Mouse (Mus musculus) CD4-positive helper T cell, adult 2 months (primary cell): ENCODE results near the gene Dnah17.

Experiments
- DNase-seq: peaks from one replicate; pipeline ENCODE4 v3.0.0-alpha.2; 2012; ENCODE audit warnings: low read depth, missing footprints, low spot score

Dnah17 gene

DNA sequence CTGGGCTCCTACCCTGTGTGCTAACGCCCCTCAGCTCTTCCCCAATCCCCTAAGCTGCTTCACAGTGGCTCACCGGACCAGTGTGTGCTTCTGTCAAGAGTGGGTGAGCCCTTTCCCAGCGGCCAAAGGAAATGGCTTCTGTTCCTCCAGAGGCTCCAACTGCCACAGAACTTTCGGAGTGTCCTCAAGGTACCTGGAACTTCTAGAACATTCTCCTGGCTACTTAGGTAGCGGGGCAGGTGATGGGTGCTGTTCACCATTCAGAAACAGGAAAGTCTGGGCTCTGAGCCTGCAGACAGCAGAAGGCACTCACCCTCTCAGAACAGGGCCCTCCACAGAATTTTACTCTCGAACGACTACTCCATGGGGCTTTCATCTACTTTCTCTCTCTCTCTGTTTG, at the start of gene Dnah17:
Gene Dnah17, minus strand, starts transcription at position 101 of the 400 bp plus-strand sequence.
- no peak for DNase-seq

GRCm38 (mm10) chr11:118180199-118180598, 49.8 kb upstream of the Dnah17 start:
- no peak for DNase-seq

- no peak for DNase-seq
Measured at GRCm38 (mm10) chr11:118178236-118178635, 47.8 kb upstream of the Dnah17 start.

- no peak for DNase-seq
Measured at GRCm38 (mm10) chr11:118174752-118175151, 44.3 kb upstream of the Dnah17 start.

DNA sequence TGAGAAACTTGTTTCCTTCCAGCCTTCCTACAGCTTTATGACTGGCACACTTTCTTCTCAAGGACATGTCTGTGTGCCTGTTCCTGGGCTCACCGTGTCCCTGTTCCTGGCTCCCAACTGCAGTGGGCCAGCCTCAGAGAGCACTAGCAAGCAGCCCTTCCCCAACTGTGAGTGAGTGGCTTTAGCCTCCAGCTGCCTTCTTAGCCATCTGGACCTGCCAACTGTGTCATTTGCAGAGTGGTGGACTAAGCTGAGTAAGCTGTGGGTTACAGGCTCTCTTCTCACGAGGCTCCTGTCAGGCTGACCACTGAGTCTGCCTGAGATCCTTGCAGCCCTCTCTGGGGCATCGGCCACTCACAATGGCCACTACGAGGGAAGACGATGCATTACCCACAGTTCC, 42.3 kb upstream of the Dnah17 start:
- DNase-seq = no peak

- no peak for DNase-seq
Measured at GRCm38 (mm10) chr11:118170333-118170732, 39.9 kb upstream of the Dnah17 start.

- DNase-seq = no peak
Measured at GRCm38 (mm10) chr11:118168714-118169113, 38.3 kb upstream of the Dnah17 start.

DNA sequence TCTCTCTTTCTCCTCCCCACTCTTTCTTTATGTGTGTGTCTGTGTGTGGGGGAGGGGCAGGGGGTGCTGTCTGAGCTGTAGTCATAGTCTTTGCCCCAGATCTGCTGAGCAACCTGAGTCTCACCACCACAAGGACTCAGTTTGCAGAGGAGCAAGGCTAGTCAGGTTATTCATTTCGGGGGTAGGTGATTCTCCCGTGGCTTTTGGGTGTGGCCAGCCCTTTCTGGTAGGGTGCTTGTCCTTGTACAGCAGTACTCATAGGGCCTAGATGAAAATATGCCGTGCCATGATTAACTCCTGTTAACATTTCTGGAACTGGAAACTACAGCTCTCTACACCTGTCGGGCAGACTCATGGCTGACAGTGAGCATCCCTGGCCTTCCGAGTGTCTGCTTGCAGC, 36.2 kb upstream of the Dnah17 start:
- no peak for DNase-seq

DNA sequence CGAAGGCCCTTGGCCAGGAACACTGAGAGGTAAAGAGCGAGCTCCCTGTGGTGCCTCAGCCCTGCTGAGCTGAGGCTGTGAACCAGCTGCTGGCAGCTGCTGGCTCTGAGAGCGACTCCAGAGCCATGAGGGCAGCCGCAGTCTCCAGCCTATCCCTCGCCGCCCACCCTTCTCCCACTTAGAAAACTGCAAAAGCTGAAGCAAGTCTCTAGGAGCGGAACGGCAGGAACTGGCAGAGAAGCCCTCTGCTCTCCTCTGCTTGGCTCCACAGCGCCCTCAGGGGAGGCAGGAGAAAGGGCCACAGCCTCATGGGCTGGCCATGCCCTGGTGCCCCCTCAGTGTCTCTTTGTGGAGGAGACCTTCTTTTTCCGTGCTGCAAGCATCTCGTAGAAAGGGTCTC, 35.2 kb upstream of the Dnah17 start:
- DNase-seq = no peak

DNA sequence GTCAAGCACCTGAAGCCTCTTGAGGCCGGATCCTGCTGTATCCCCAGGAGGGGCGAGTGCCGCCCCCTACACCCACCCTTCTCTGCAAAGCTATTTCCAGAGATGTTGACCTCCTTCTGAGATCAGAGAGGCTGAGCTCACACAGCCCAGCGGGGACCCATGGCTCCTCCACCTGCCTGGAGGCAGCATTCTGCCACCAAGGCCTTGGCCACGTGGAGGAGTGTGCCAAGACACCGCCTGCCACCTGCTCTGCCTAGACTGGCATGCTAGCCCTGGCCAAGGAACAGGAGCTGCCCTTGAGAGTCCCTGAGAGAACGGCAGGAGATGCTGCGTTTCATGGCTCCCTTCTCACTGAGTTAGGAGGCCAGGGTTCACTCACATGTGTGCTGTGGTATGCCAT, 34.1 kb upstream of the Dnah17 start:
- no peak for DNase-seq

- DNase-seq = no peak
Measured at GRCm38 (mm10) chr11:118162245-118162644, 31.8 kb upstream of the Dnah17 start.

DNA sequence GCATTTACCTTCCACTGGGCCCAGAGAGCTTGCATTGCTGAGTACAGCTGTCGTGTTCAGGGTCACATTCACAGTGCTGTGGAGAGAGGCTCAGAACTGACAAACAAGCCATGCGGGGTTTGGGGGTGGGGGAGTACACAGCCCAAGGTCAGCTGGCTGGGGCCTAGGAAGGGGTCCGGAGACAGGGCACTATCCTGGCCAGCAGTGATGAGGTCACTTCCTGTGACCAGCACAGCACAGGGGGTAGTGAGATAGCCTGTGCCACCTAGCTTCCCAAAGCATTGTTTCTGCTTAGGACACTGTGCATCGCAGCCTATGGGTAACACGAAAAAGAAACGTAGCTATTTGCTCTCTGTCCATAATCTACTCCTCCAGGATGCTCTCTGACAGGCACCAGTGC, 30.8 kb upstream of the Dnah17 start:
- no peak for DNase-seq

DNA sequence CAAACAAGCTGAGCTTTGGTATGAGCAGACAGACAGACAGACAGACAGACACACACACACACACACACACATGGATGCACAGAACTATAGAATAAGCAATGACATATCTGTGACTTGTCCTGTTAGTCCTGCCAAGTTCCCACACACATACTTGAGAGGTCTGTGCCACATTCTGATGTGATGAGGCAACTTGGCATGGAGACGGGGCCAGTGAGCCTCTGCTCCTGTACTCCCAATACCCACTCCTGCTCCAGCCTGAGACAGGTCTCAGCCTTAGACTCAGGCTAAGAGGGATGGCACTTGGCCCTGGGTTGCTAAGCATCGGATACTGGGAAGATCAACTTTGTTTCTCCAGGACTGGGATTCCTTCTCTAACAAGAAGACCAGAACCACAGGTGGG, 30.3 kb upstream of the Dnah17 start:
- DNase-seq = no peak

DNA sequence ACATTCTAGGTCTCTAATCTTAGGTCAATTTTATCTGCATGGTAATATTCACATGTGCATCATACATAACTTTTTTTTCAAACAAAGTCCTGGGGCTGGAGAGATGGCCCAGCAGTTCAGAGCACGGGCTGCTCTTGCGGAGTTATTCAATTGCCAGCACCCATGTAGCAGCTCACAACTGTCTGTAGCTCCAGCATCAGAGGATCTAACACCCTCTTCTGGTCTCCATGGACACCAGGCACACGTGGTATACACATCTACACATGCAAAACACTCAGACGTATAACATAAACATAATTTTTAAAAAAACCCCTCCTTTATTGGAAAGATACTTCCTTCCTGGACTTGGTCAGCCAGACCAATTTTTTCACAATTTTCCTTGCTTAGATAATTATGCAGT, 28.3 kb upstream of the Dnah17 start:
- no peak for DNase-seq

GRCm38 (mm10) chr11:118156480-118157060, 26.1 kb upstream of the Dnah17 start:
- no peak for DNase-seq

DNA sequence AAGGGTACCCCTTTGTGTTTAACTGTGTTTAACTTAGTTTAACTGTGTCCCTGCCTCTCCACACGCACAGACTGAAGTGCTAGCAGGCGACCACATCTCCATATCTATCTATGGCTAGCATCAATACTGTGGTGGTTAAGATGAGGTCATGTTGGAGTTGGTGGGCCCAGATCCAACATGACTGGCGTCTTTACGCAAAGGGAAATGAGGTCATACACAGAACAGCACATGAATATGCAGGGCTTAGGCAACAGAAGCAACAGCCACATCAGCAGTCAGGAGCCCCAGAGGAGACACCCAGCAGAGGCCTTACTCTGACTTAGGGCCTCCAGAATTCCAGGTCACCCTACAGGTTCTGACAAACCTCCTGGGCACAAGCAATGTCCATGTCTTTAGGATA, 22.5 kb upstream of the Dnah17 start:
- peak; percentile 38 for DNase-seq

- DNase-seq = peak; percentile 36
Measured at GRCm38 (mm10) chr11:118151423-118152180, 21.2 kb upstream of the Dnah17 start.

GRCm38 (mm10) chr11:118150115-118150701, 19.8 kb upstream of the Dnah17 start:
- DNase-seq = no peak

- DNase-seq = peak; percentile 58
Measured at GRCm38 (mm10) chr11:118147877-118148637, 17.6 kb upstream of the Dnah17 start.

GRCm38 (mm10) chr11:118146446-118146845, 16.0 kb upstream of the Dnah17 start:
- DNase-seq = peak; percentile 64

GRCm38 (mm10) chr11:118145771-118146351, 15.4 kb upstream of the Dnah17 start:
- peak; percentile 95 for DNase-seq

- DNase-seq = no peak
Measured at GRCm38 (mm10) chr11:118145092-118145491, 14.7 kb upstream of the Dnah17 start.
